Mouse (Mus musculus) liver, adult 2 months (tissue): ENCODE data around the gene Psmd12. TPM values are rescaled to one million over a fixed set of nuclear protein-coding genes. Genes with fewer than 3 reads are reported as not detected.

Experiments
- DNase-seq: peaks from one replicate; pipeline ENCODE4 v3.0.0-alpha.2; 2011; ENCODE audit warnings: low read depth, low spot score; ENCODE audit errors: extremely low read depth
- H3K27ac ChIP-seq: fragments of 200-500 bp; replicated peaks from 2 replicates; pipeline ENCODE4 v1.5.1; 2012; ENCODE audit warnings: low read depth, mild to moderate bottlenecking, control low read depth, inconsistent platforms, low read length; ENCODE audit not compliant: insufficient read depth
- H3K27me3 ChIP-seq: fragments of 200-500 bp; 2 replicates; pipeline ENCODE4 v1.6.1; 2012; ENCODE audit warnings: mild to moderate bottlenecking, moderate library complexity, low read length, inconsistent platforms; ENCODE audit not compliant: control insufficient read depth, insufficient read depth
- H3K36me3 ChIP-seq: fragments of 200-500 bp; 2 replicates; pipeline ENCODE4 v1.6.1; 2012; ENCODE audit warnings: low read length, inconsistent platforms; ENCODE audit not compliant: control insufficient read depth, insufficient read depth
- H3K4me1 ChIP-seq: fragments of 200-500 bp; 2 replicates; pipeline ENCODE4 v1.6.1; 2011; ENCODE audit warnings: low read length; ENCODE audit not compliant: control insufficient read depth, insufficient read depth
- H3K4me3 ChIP-seq: fragments of 200-500 bp; 2 replicates; pipeline ENCODE4 v1.5.1; 2011; ENCODE audit warnings: low read depth, mild to moderate bottlenecking, control low read depth, low read length, moderate library complexity; ENCODE audit not compliant: insufficient read depth
- H3K79me2 ChIP-seq: fragments of 200-500 bp; 2 replicates; pipeline ENCODE4 v1.6.1; 2012; ENCODE audit warnings: inconsistent platforms, mild to moderate bottlenecking, low read length, moderate library complexity; ENCODE audit not compliant: control insufficient read depth, insufficient read depth
- H3K9ac ChIP-seq: fragments of 200-500 bp; 2 replicates; pipeline ENCODE4 v1.6.1; 2012; ENCODE audit warnings: low read depth, mild to moderate bottlenecking, control low read depth, inconsistent platforms, low read length
- CTCF ChIP-seq: fragments of 200-500 bp; IDR thresholded peaks from 2 replicates; pipeline ENCODE4 v1.5.1; 2011; ENCODE audit warnings: low read depth, low read length, control low read depth
- POLR2A ChIP-seq: fragments of 200-500 bp; IDR thresholded peaks from 2 replicates; pipeline ENCODE4 v1.6.1; 2011; ENCODE audit warnings: low read length, control low read depth; ENCODE audit not compliant: insufficient read depth; ENCODE audit errors: extremely low read depth
- WGBS: fragments of 180-500 bp; shearing (Covaris S2); methylation state at CpG from one replicate; pipeline ENCODE4 v1.1.7; 2018; 5-methylcytosine and 5-hydroxymethylcytosine counted together
- polyA plus RNA-seq: library from polyadenylated mRNA; depleted of rRNA; stranded (reverse); fragments of >200 nt; gene quantifications from 2 replicates; pipeline ENCODE4 v1.2.3, GENCODE M21; 2012
- total RNA-seq: library from RNA; depleted of rRNA; stranded (reverse); fragments of >200 nt; gene quantifications from 2 replicates; pipeline ENCODE4 v1.2.3, GENCODE M21; 2014

The Psmd12 gene
- total and polyA plus RNA-seq, 2 experiments, result 14.5 to 54.7 TPM

- WGBS, result under 1% methylated on average over 38 of the region's 38 CpGs
Observed at GRCm38 (mm10) chr11:107469031-107469522, 10.2 kb upstream of the Psmd12 start.

GRCm38 (mm10) chr11:107469523-107470371 lies 9.5 kb upstream of the Psmd12 start:
- WGBS, result under 1% methylated on average over 59 of the region's 59 CpGs
- Histone ChIP-seq H3K36me3 (no peaks in the 10 kb centered on the region), H3K4me3 (peak overlapping the region; percentile 76), H3K27ac (peak overlapping the region; percentile 83), H3K4me1 (peaks cover 23% of the 10 kb centered on the region), H3K79me2 (peaks cover 22% of the 10 kb centered on the region), H3K27me3 (no peaks in the 10 kb centered on the region), H3K9ac (peak overlapping the region; percentile 98)
- TF ChIP-seq POLR2A, result no peak
- TF ChIP-seq CTCF, result no peak
- DNase-seq, result no peak

More at GRCm38 (mm10) chr11:107469031-107469522, 10.2 kb upstream of the Psmd12 start:
- Histone ChIP-seq H3K27ac (peak overlapping the region; percentile 83), H3K27me3 (no peaks in the 10 kb centered on the region), H3K4me3 (peak overlapping the region; percentile 76), H3K79me2 (peaks cover 26% of the 10 kb centered on the region), H3K36me3 (no peaks in the 10 kb centered on the region), H3K9ac (peak overlapping the region; percentile 98), H3K4me1 (peaks cover 23% of the 10 kb centered on the region)
- DNase-seq, result peak; percentile 51
- TF ChIP-seq POLR2A (no peak), CTCF (peak; percentile 79)

GRCm38 (mm10) chr11:107470521-107471041 lies 8.7 kb upstream of the Psmd12 start, which contains the start of gene Pitpnc1:
TSS of gene Pitpnc1 (minus strand) at chr11:107470699.
- H3K27ac ChIP-seq, result peak within 1 kb of the TSS; percentile 83
- H3K4me3 ChIP-seq, result peak within 1 kb of the TSS; percentile 76
- TF ChIP-seq POLR2A, result peak; percentile 96
- TF ChIP-seq CTCF, result no peak
- H3K27me3 ChIP-seq, result no peaks in the 10 kb centered on the region
- peaks cover 17% of the 10 kb centered on the region for H3K79me2 ChIP-seq
- WGBS, result under 1% methylated on average over 37 of the region's 37 CpGs
- peak within 1 kb of the TSS; percentile 98 for H3K9ac ChIP-seq
- DNase-seq, result peak; percentile 86
- H3K4me1 ChIP-seq, result peaks cover 21% of the 10 kb centered on the region
- no peaks in the 10 kb centered on the region for H3K36me3 ChIP-seq

GRCm38 (mm10) chr11:107471071-107471720 lies 8.1 kb upstream of the Psmd12 start:
- Histone ChIP-seq H3K4me1 (peaks cover 19% of the 10 kb centered on the region), H3K79me2 (peaks cover 17% of the 10 kb centered on the region), H3K36me3 (no peaks in the 10 kb centered on the region), H3K9ac (peak overlapping the region; percentile 98), H3K4me3 (peak overlapping the region; percentile 76; the same call in 1 of the 2 replicates), H3K27ac (peak overlapping the region; percentile 64), H3K27me3 (no peaks in the 10 kb centered on the region)
- TF ChIP-seq CTCF, result no peak
- TF ChIP-seq POLR2A, result no peak
- WGBS, result 4% methylated on average over 11 of the region's 11 CpGs
- DNase-seq, result peak; percentile 65

- no peak for DNase-seq
- Histone ChIP-seq H3K79me2 (peaks cover 15% of the 10 kb centered on the region), H3K9ac (no peak overlapping the region), H3K4me3 (no peak overlapping the region), H3K27ac (no peak overlapping the region), H3K4me1 (peaks cover 11% of the 10 kb centered on the region), H3K36me3 (no peaks in the 10 kb centered on the region), H3K27me3 (no peaks in the 10 kb centered on the region)
- WGBS, result 93% methylated on average over 3 of the region's 3 CpGs
- TF ChIP-seq POLR2A, result no peak
- no peak for TF ChIP-seq CTCF
Observed at GRCm38 (mm10) chr11:107472304-107472703, 7.0 kb upstream of the Psmd12 start.
